Mouse (Mus musculus) kidney, adult 2 months (tissue): ENCODE results near the gene Klf13.

Experiments used
- CTCF ChIP-seq: fragments of 200-500 bp; conservative IDR thresholded peaks from 2 replicates; pipeline ENCODE4 v1.5.1; 2011; ENCODE audit warnings: low read depth, mild to moderate bottlenecking, control low read depth, low read length, moderate library complexity, mixed read lengths; ENCODE audit not compliant: insufficient read depth, insufficient read length
- POLR2A ChIP-seq: fragments of 200-500 bp; IDR thresholded peaks from one replicate; pipeline ENCODE4 v1.6.1; 2011; ENCODE audit warnings: low read depth, low read length, control low read depth

GRCm38 (mm10) chr7:63936188-63936985 lies 2.3 kb downstream of the Klf13 start:
- TF ChIP-seq CTCF (peak; percentile 61), POLR2A (no peak)
